Mouse (Mus musculus): Measurements from ENCODE around the gene Dst. TPM values are rescaled to one million over a fixed set of nuclear protein-coding genes. Genes with fewer than 3 reads are reported as not detected.

Dst gene
- total RNA-seq, 2 experiments from 2014 or later = 95.3 to 136 TPM

GRCm38 (mm10) chr1:34182406-34183249, 274.6 kb downstream of the Dst start:
- DNase-seq = no peak

- DNase-seq = no peak
Observed at GRCm38 (mm10) chr1:34183250-34183926, 275.4 kb downstream of the Dst start.

- DNase-seq = no peak
Observed at GRCm38 (mm10) chr1:34184266-34184665, 276.2 kb downstream of the Dst start.

- DNase-seq = peak; percentile 13
Observed at GRCm38 (mm10) chr1:34186033-34186432, 278.0 kb downstream of the Dst start.

GRCm38 (mm10) chr1:34187501-34187900, 279.5 kb downstream of the Dst start:
- DNase-seq = no peak

- no peak for DNase-seq
Observed at GRCm38 (mm10) chr1:34188721-34189236, 280.8 kb downstream of the Dst start.

GRCm38 (mm10) chr1:34189318-34189717, 281.3 kb downstream of the Dst start:
- DNase-seq = no peak

- DNase-seq = peak; percentile 68
Observed at GRCm38 (mm10) chr1:34189970-34190369, 281.9 kb downstream of the Dst start.

GRCm38 (mm10) chr1:34192174-34192573, 284.1 kb downstream of the Dst start:
- DNase-seq = no peak

- no peak for DNase-seq
Observed at GRCm38 (mm10) chr1:34200791-34201190, 292.8 kb downstream of the Dst start.

GRCm38 (mm10) chr1:34201483-34201882, 293.5 kb downstream of the Dst start:
- no peak for DNase-seq

GRCm38 (mm10) chr1:34211704-34212103, 303.7 kb downstream of the Dst start:
- DNase-seq = no peak

- no peak for DNase-seq
Observed at GRCm38 (mm10) chr1:34216456-34216855, 308.4 kb downstream of the Dst start.

GRCm38 (mm10) chr1:34218323-34218722, 310.3 kb downstream of the Dst start:
- DNase-seq = peak; percentile 85

- no peak for DNase-seq
Observed at GRCm38 (mm10) chr1:34218801-34219200, 310.8 kb downstream of the Dst start.

- DNase-seq = no peak
Observed at GRCm38 (mm10) chr1:34220094-34220601, 312.1 kb downstream of the Dst start.

- no peak for DNase-seq
Observed at GRCm38 (mm10) chr1:34223866-34224265, 315.8 kb downstream of the Dst start.

GRCm38 (mm10) chr1:34227676-34228075, 319.7 kb downstream of the Dst start:
- DNase-seq = no peak

- no peak for DNase-seq
Observed at GRCm38 (mm10) chr1:34231041-34231440, 323.0 kb downstream of the Dst start.

- DNase-seq = peak; percentile 88
Observed at GRCm38 (mm10) chr1:34236254-34236723, 328.3 kb downstream of the Dst start.

- peak; percentile 16 for DNase-seq
Observed at GRCm38 (mm10) chr1:34237211-34237610, 329.2 kb downstream of the Dst start.

GRCm38 (mm10) chr1:34237689-34238091, 329.7 kb downstream of the Dst start:
- no peak for DNase-seq

GRCm38 (mm10) chr1:34238231-34238630, 330.2 kb downstream of the Dst start:
- no peak for DNase-seq
